8 mouse cellular contexts compared by ENCODE assay signal in the genomic region with DNA sequence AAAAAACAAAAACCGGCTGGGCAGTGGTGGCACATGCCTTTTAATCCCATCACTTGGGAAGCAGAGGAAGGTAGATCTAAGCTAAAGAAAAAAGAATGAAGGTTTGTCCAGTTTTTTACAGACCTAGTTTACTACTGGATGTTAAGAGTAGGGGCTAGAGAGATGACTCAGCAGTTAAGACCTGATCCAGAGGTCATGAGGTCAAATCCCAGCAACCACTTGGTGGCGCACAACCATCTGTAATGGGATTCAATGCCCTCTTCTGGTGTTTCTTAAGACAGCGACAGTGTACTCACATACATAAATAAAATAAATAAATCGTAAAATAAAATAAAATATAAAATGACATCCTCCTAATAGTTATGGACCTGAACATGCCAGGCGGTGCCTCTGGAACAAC. TPM values are rescaled to one million over a fixed set of nuclear protein-coding genes. Genes with fewer than 3 reads are reported as not detected.
DNase-seq lines count a peak whose midpoint lies in the region; ATAC-seq lines count a peak whose summit lies in the region.

No protein-coding gene starts in this region.

- no peak for ATAC-seq in monocyte, adult 5-6 weeks (replicated peaks; ENCODE audit: insufficient number of reproducible peaks, low FRiP score, low TSS enrichment, poor library complexity, severe bottlenecking)

- intact Hi-C loops in left cerebral cortex, postnatal 4 days (cut with DNase I), result no loop called here
- intact Hi-C loops in heart, postnatal 10 days (cut with DNase I), result loop anchor here (1.0 kb wide), 1 partner anchor 107 kb away; no protein-coding TSS in a partner anchor

- peak; percentile 16 for DNase-seq in left cerebral cortex, postnatal 4 days
- DNase-seq in left cerebral cortex, adult 8-10 months (ENCODE audit: low spot score in 2 of 2), result no peak
- DNase-seq in NIH3T3 (ENCODE audit: low read depth), result peak; percentile 69
- peak; percentile 9 for DNase-seq in cerebellum, adult 11-12 months
- peak; percentile 56 to 65 for DNase-seq in heart, postnatal 10 days
- DNase-seq in lung, postnatal 36 days, result peak; percentile 81
- DNase-seq in frontal cortex, postnatal 14 days (ENCODE audit: low spot score in 2 of 2), result no peak

RNA-seq across cellular contexts. Expression of a gene that starts 38.2 kb away (rescaled TPM):
- 100 to 1,000 TPM; 131 to 135 TPM for total RNA-seq in left cerebral cortex, postnatal 4 days (2021)
- total RNA-seq in left cerebral cortex, adult 8-10 months (2022), result 100 to 1,000 TPM; 140 to 158 (median 147) TPM
- total RNA-seq in heart, postnatal 10 days (2021), result 100 to 1,000 TPM in 1 of 2 experiments, 10 to 100 TPM in 1; 92.4 to 101 TPM
- 111 to 204 TPM (median 115 TPM) in 3 replicates for total RNA-seq in monocyte, adult 5-6 weeks (2017)

RNA-seq across cellular contexts. Expression of a gene that starts 53.3 kb away (rescaled TPM):
- total RNA-seq in left cerebral cortex, postnatal 4 days (2021), result 10 to 100 TPM; 26.5 to 32.2 TPM
- 10 to 100 TPM; 15.2 to 19.0 (median 17.7) TPM for total RNA-seq in left cerebral cortex, adult 8-10 months (2022)
- total RNA-seq in heart, postnatal 10 days (2021), result 10 to 100 TPM; 23.8 to 30.0 TPM
- 21.3 to 27.5 TPM (median 22.7 TPM) in 3 replicates for total RNA-seq in monocyte, adult 5-6 weeks (2017)

Comparison
In these comparisons a context has a peak if more than half of its experiments do, and no peak if none do; other contexts are left out.
1. DNase-seq: peak in left cerebral cortex, postnatal 4 days (single experiment), NIH3T3 (single experiment), cerebellum, adult 11-12 months (single experiment), heart, postnatal 10 days (2 of 2) and lung, postnatal 36 days (single experiment); none in left cerebral cortex, adult 8-10 months (0 of 2) and frontal cortex, postnatal 14 days (0 of 2).